Mouse (Mus musculus) neural tube, embryonic 11.5 days (tissue): ENCODE measurements around the gene Zfp58. TPM values are rescaled to one million over a fixed set of nuclear protein-coding genes. Genes with fewer than 3 reads are reported as not detected.
"Not testable (repeated sequence)": the region's sequence is repeated elsewhere in the genome, so short reads cannot be mapped to it uniquely, and the experiment has no call there.

Source experiments
- ATAC-seq: fragments of 200-750 bp; cut with Nextera tagmentation; 2 replicates; pipeline ENCODE4 v1.8.0; 2017; ENCODE audit warnings: moderate number of reproducible peaks, mild to moderate bottlenecking, moderate TSS enrichment, moderate library complexity; ENCODE audit not compliant: insufficient read depth, low FRiP score, low TSS enrichment
- DNase-seq: peaks from one replicate; pipeline ENCODE4 v3.0.0-alpha.2; 2015; ENCODE audit warnings: low spot score
- H3K27ac ChIP-seq: fragments of 300-500 bp; sonication (generic); 2 replicates; pipeline ENCODE4 v1.5.1; 2014; ENCODE audit warnings: low read depth, mild to moderate bottlenecking, low read length
- H3K27me3 ChIP-seq: fragments of 300-500 bp; sonication (generic); 2 replicates; pipeline ENCODE4 v1.6.1; 2014; ENCODE audit warnings: mild to moderate bottlenecking, low read length, mixed read lengths; ENCODE audit not compliant: control insufficient read depth, insufficient read depth
- H3K36me3 ChIP-seq: fragments of 300-500 bp; sonication (generic); 2 replicates; pipeline ENCODE4 v1.6.1; 2014; ENCODE audit warnings: mild to moderate bottlenecking, low read length, moderate library complexity, mixed read lengths; ENCODE audit not compliant: control insufficient read depth, insufficient read depth
- H3K4me1 ChIP-seq: fragments of 300-500 bp; sonication (generic); 2 replicates; pipeline ENCODE4 v1.6.1; 2014; ENCODE audit warnings: low read length, mixed read lengths; ENCODE audit not compliant: control insufficient read depth, insufficient read depth
- H3K4me2 ChIP-seq: fragments of 300-500 bp; sonication (generic); 2 replicates; pipeline ENCODE4 v1.6.1; 2014; ENCODE audit warnings: low read depth, mild to moderate bottlenecking, moderate library complexity
- H3K4me3 ChIP-seq: fragments of 300-500 bp; sonication (generic); 2 replicates; pipeline ENCODE4 v1.5.1; 2014; ENCODE audit warnings: low read depth, low read length
- H3K9ac ChIP-seq: fragments of 300-500 bp; sonication (generic); 2 replicates; pipeline ENCODE4 v1.6.1; 2014; ENCODE audit warnings: mild to moderate bottlenecking, low read length
- H3K9me3 ChIP-seq: fragments of 300-500 bp; sonication (generic); 2 replicates; pipeline ENCODE4 v1.6.1; 2016; ENCODE audit warnings: low read length; ENCODE audit not compliant: control insufficient read depth
- WGBS: fragments of 180-500 bp; shearing (Covaris S2); extraction: QIAGEN DNeasy Blood & Tissue Kit; methylation state at CpG from one replicate; pipeline ENCODE4 v1.1.7; 2014; 5-methylcytosine and 5-hydroxymethylcytosine counted together
- polyA plus RNA-seq: library from polyadenylated mRNA; unstranded; fragments of >200 nt; fragmentation: Nextera tagmentation; extraction: Ambion mirVana; gene quantifications from 2 replicates; pipeline ENCODE4 v1.2.1, GENCODE M21; 2014

Gene Zfp58
- polyA plus RNA-seq, 1 experiment from 2014 or later, result 17.7 TPM

DNA sequence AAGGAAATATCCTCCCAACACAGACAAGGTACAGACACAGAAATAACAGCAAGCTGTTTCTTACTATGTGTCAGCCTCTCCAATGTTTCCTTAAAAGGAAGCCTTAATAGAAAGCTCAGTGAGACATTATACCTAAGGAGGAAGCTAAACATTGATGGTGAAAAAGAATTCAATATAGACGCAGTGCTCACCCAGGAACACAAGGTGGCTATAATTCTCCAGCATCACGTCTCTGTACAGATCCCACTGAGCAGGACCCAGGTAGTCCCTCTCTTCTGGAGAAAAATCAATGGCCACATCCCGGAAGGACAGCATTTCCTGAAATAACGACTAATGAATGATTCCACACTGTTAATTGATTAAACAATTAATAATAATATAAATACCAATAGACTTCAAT lies 18.8 kb downstream of the Zfp58 start:
- WGBS, result 67% methylated on average over 4 of the region's 4 CpGs
- Histone ChIP-seq H3K27ac (no peak overlapping the region), H3K4me1 (no peaks in the 10 kb centered on the region; the same call in 1 of the 2 replicates), H3K9ac (no peak overlapping the region), H3K4me3 (no peak overlapping the region), H3K4me2 (no peak overlapping the region), H3K36me3 (no peaks in the 10 kb centered on the region), H3K27me3 (no peaks in the 10 kb centered on the region), H3K9me3 (no peaks in the 10 kb centered on the region)
- no peak for ATAC-seq
- DNase-seq, result no peak

DNA sequence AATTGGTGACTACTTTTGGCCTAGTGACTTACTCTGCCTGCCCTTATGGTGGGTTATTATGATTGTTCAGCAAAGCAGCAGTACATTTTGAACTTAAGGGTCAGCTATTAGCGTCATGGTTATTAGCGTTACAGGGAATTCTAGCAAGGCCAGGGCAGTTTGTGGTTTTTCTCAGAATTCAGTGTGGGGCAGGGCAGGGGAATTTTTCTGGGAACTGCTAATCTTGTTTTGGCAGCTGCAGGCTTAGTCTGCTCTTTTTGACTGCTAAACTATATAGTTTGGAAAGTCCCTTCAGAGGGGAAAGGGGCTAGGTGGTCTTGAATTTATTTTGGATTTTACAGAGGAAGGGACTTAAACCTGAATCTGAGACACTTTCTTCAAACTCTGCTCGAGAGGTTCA lies 31.1 kb downstream of the Zfp58 start:
- Histone ChIP-seq H3K9ac (no peak overlapping the region), H3K27ac (no peak overlapping the region), H3K9me3 (no peaks in the 10 kb centered on the region), H3K4me2 (no peak overlapping the region), H3K4me1 (no peaks in the 10 kb centered on the region), H3K36me3 (no peaks in the 10 kb centered on the region), H3K27me3 (no peaks in the 10 kb centered on the region), H3K4me3 (no peak overlapping the region)
- no peak for ATAC-seq
- no peak for DNase-seq
- 97% methylated on average over 3 of the region's 3 CpGs for WGBS

DNA sequence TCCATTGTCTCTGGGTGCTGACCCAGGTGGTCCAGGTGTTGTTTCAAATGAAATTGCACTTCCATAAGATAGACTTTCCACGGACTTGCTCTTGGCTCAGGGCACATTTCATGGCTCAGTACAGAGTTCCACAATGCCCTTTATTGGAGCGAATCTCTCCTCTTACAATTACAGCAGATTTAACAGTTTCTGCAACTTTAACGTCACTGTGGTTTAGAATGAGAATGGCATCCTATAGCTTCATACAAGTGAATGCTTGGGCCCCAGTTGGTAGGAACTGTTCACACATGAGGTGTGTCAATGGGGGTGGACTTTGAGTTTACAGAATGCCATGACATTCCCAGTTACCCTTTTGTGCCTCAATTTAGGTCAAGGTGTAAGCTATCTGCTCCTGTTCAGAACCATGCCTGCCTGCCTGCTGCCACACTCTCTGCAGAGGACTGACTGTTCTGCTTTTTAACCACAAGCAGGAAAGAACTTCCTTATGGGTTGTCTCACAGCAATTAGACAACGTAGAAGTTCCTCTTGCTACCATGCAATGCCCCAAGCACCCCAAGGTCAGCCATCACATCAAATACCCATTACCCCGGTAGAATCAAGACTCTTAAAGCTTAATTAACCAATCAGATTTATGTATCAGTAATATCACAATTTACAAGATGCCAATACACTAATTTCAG lies 36.7 kb downstream of the Zfp58 start:
- ATAC-seq, H3K9me3 ChIP-seq, DNase-seq, H3K36me3 ChIP-seq, H3K4me3 ChIP-seq, H3K27me3 ChIP-seq, H3K9ac ChIP-seq, H3K4me2 ChIP-seq, H3K27ac ChIP-seq, H3K4me1 ChIP-seq: not testable (repeated sequence)
- WGBS, result 79% methylated on average over 2 of the region's 5 CpGs

DNA sequence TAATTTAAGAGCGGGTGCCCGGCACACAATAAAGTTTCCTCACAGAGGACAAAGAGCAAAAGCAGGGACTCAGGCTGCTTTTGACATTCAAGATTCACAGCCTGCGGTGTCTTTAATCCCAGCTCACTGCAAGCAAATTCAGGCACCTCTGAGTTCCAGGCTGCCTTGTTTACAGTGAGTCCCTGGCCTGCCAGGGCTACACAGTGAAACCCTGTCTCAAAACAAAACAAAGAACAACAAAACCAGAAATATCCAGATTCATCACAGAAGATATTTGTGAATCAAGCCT lies 48.4 kb downstream of the Zfp58 start:
- Histone ChIP-seq H3K9ac (peak overlapping the region; percentile 50), H3K4me2 (peak overlapping the region; percentile 73), H3K4me3 (peak overlapping the region; percentile 51), H3K36me3 (no peaks in the 10 kb centered on the region), H3K4me1 (no peaks in the 10 kb centered on the region), H3K9me3 (no peaks in the 10 kb centered on the region), H3K27ac (no peak overlapping the region), H3K27me3 (no peaks in the 10 kb centered on the region)
- WGBS, result 3% methylated on average over 3 of the region's 3 CpGs
- ATAC-seq (peak; percentile 43), DNase-seq (peak; percentile 12)

DNA sequence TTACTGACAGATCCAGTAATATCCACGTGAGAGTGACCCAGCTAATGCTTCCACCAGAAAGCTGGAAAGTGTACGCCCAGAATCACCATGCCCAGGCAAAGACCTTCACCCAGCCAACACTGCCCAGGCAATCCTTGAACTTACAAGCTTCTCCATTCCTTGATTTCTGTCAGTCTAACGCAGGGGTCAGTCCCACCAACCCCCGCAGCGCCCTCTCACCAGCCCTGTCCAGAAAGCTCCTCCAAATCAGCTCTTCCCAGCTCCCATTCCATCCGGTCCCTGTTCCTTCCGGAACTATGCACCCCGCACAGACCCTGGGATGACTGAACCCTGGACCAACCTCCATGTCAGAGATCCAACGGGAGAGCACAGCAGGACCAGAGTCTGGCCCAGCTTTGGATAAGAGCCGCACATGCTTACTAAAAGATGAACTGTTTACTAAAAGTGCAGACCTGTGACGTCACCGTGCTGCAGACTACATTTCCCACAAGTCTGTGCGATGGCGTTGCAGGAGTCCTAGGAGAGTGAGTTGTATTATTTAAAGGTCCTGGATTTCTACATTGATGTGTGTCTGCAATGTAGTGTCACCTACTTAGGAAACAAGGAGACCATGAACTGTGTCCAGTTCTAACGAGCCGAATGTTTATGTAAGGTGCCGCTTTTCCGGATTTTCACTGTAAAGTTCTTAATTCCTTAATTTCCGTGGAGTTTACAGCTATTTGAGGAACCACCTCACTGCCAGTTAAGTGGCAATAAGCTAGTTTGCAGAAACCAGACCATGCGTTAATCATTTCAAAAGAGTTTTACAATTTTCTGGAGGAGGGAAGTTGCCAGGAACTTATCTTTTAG lies 49.0 kb downstream of the Zfp58 start, which contains the start of gene Zfp874a:
TSS of gene Zfp874a (minus strand) at position 453 of the 849 bp plus-strand sequence.
- DNase-seq, result peak; percentile 85
- H3K4me3 ChIP-seq, result peak within 1 kb of the TSS; percentile 51
- peak within 1 kb of the TSS; percentile 73 for H3K4me2 ChIP-seq
- ATAC-seq, result peak; percentile 94
- 2% methylated on average over 20 of the region's 20 CpGs for WGBS
- no peaks in the 10 kb centered on the region for H3K36me3 ChIP-seq
- no peaks in the 10 kb centered on the region for H3K27me3 ChIP-seq
- H3K9ac ChIP-seq, result peak within 1 kb of the TSS; percentile 50
- H3K27ac ChIP-seq, result no peak within 1 kb of the TSS
- H3K9me3 ChIP-seq, result no peaks in the 10 kb centered on the region
- no peaks in the 10 kb centered on the region for H3K4me1 ChIP-seq

Other genes with a start within 250 kb of the Zfp58 start
- 1.9 and 4.0 TPM in 2 replicates for gene Zfp458, start 222.1 kb downstream of the Zfp58 start, polyA plus RNA-seq
- gene Zfp457, start 194.1 kb downstream of the Zfp58 start, polyA plus RNA-seq, result 0.19 and 0.58 TPM in 2 replicates
- 1.9 and 2.0 TPM in 2 replicates for gene Zfp595, start 168.0 kb downstream of the Zfp58 start, polyA plus RNA-seq
- 0.68 and 1.1 TPM in 2 replicates for gene Gm28044, start 140.0 kb downstream of the Zfp58 start, polyA plus RNA-seq
- gene Zfp953, start 139.9 kb downstream of the Zfp58 start, polyA plus RNA-seq, result 0.82 and 1.3 TPM in 2 replicates
- gene Gm28041, start 124.8 kb downstream of the Zfp58 start, polyA plus RNA-seq, result not detected in 2 replicates
- gene Zfp456, start 124.7 kb downstream of the Zfp58 start, polyA plus RNA-seq, result 0.97 and 1.6 TPM in 2 replicates
- gene Zfp429, start 100.7 kb downstream of the Zfp58 start, polyA plus RNA-seq, result 2.4 and 3.2 TPM in 2 replicates
- gene Zfp459, start 79.1 kb downstream of the Zfp58 start, polyA plus RNA-seq, result 0.22 and 1.2 TPM in 2 replicates
- 6.3 and 7.9 TPM in 2 replicates for gene Zfp874a, start 48.9 kb downstream of the Zfp58 start, polyA plus RNA-seq
- gene Zfp874b, start 16.3 kb downstream of the Zfp58 start, polyA plus RNA-seq, result 0.81 and 1.6 TPM in 2 replicates
- not detected in 2 replicates for gene Gm26965, start 25.6 kb upstream of the Zfp58 start, polyA plus RNA-seq
- 34.2 and 34.3 TPM in 2 replicates for gene Zfp87, start 25.6 kb upstream of the Zfp58 start, polyA plus RNA-seq
- 15.9 and 21.7 TPM in 2 replicates for gene Zfp748, start 53.3 kb upstream of the Zfp58 start, polyA plus RNA-seq
- 4.4 and 5.3 TPM in 2 replicates for gene Zfp729b, start 109.2 kb upstream of the Zfp58 start, polyA plus RNA-seq
- not detected in 2 replicates for gene Gm49345, start 137.2 kb upstream of the Zfp58 start, polyA plus RNA-seq
- gene Zfp729a, start 137.2 kb upstream of the Zfp58 start, polyA plus RNA-seq, result 3.2 and 4.0 TPM in 2 replicates
- gene Zfp738, start 186.5 kb upstream of the Zfp58 start, polyA plus RNA-seq, result 12.8 and 13.6 TPM in 2 replicates
- gene Zfp65, start 228.6 kb upstream of the Zfp58 start, polyA plus RNA-seq, result 3.2 and 4.4 TPM in 2 replicates